Mouse (Mus musculus): ENCODE data around the gene Gbp10. TPM values are rescaled to one million over a fixed set of nuclear protein-coding genes. Genes with fewer than 3 reads are reported as not detected.
"Not testable (repeated sequence)": the region's sequence is repeated elsewhere in the genome, so short reads cannot be mapped to it uniquely, and the experiment has no call there.

Gene Gbp10
- polyA plus RNA-seq, 1 experiment from 2014 or later: 0.44 TPM

- not testable (repeated sequence) for ATAC-seq (ENCODE audit: low FRiP score); DNase-seq (ENCODE audit: low spot score, missing footprints)
- 90% methylated on average over 1 of the region's 1 CpGs for WGBS
These were observed 40.2 kb downstream of the Gbp10 start for GRCm38 (mm10) chr5:105199149-105199548.

DNA sequence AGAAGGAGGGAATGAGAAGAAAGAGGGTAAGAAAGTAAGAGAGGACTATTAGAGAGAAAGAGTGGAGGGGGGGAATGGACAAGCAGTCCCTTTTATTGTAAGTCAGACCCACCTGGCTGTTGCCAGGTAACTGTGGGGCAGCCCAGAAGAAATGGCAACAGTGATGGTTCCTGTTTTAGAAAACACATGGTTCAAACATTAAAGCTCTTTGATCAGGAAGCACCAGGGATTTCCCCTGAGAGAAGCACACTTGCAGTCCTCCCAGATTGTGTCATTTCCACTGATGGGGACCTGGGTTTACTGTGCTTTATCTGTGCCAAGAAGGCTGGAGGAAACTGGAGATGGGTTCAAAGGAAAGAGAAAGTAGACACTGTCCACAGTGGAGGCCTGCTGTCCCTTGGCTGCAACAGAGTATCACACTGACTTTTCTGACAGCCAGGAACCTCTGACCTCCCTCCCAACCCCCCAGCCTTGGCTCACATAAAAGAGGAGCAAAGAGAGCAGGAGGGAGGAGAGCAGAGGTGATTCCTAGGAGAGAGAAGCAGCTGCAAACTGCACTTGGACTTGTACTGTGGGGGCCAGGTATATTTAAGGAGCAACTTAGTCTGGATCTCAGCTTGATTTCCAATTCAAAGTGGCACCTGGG is 41.3 kb downstream of the Gbp10 start:
- not testable (repeated sequence) for DNase-seq (ENCODE audit: low spot score, missing footprints); ATAC-seq (ENCODE audit: low FRiP score); H3K4me2 ChIP-seq; H3K27ac ChIP-seq (ENCODE audit: low read depth, low read length); H3K9ac ChIP-seq (ENCODE audit: low read length); H3K4me3 ChIP-seq (ENCODE audit: low read depth, low read length); H3K36me3 ChIP-seq (ENCODE audit: control insufficient read depth, insufficient read depth, low read length); H3K9me3 ChIP-seq (ENCODE audit: control insufficient read depth, low read length); H3K27me3 ChIP-seq (ENCODE audit: control insufficient read depth, insufficient read depth, low read length); H3K4me1 ChIP-seq (ENCODE audit: control insufficient read depth, insufficient read depth, low read length)

More at GRCm38 (mm10) chr5:105199149-105199548, 40.2 kb downstream of the Gbp10 start:
- not testable (repeated sequence) for H3K27ac ChIP-seq (ENCODE audit: low read depth, low read length); H3K9me3 ChIP-seq (ENCODE audit: control insufficient read depth, low read length); H3K36me3 ChIP-seq (ENCODE audit: control insufficient read depth, insufficient read depth, low read length); H3K4me1 ChIP-seq (ENCODE audit: control insufficient read depth, insufficient read depth, low read length); H3K27me3 ChIP-seq (ENCODE audit: control insufficient read depth, insufficient read depth, low read length); H3K4me2 ChIP-seq; H3K4me3 ChIP-seq (ENCODE audit: low read depth, low read length); H3K9ac ChIP-seq (ENCODE audit: low read length)

GRCm38 (mm10) chr5:105196308-105196707 is 43.0 kb downstream of the Gbp10 start:
- WGBS: 88% methylated on average over 5 of the region's 5 CpGs
- H3K4me1 ChIP-seq (ENCODE audit: control insufficient read depth, insufficient read depth, low read length); H3K36me3 ChIP-seq (ENCODE audit: control insufficient read depth, insufficient read depth, low read length); H3K4me3 ChIP-seq (ENCODE audit: low read depth, low read length); H3K9ac ChIP-seq (ENCODE audit: low read length); H3K27me3 ChIP-seq (ENCODE audit: control insufficient read depth, insufficient read depth, low read length); DNase-seq (ENCODE audit: low spot score, missing footprints); H3K9me3 ChIP-seq (ENCODE audit: control insufficient read depth, low read length); ATAC-seq (ENCODE audit: low FRiP score); H3K27ac ChIP-seq (ENCODE audit: low read depth, low read length); H3K4me2 ChIP-seq: not testable (repeated sequence)

DNA sequence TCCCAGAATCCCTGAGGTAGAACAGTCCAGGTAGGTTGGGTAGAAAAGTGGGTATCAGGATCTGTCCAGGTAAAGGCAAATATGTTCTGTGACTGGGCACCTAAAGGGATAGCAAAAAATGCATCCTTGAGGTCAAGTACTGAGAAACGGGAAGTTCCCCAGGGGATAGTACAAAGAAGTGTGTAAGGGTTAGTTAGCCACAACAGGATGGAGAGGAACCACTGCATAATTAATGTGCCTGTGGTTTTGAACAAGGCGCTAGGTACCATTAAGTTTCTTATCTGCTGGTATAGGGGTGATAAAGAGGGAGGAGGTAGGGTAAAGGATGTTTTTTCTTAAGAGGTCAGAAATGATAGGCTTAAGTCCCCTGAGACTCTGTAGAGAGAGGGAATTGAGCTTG is 46.8 kb downstream of the Gbp10 start:
- H3K4me3 ChIP-seq (ENCODE audit: low read depth, low read length); H3K9ac ChIP-seq (ENCODE audit: low read length); H3K4me1 ChIP-seq (ENCODE audit: control insufficient read depth, insufficient read depth, low read length); DNase-seq (ENCODE audit: low spot score, missing footprints); ATAC-seq (ENCODE audit: low FRiP score); H3K4me2 ChIP-seq; H3K36me3 ChIP-seq (ENCODE audit: control insufficient read depth, insufficient read depth, low read length); H3K9me3 ChIP-seq (ENCODE audit: control insufficient read depth, low read length); H3K27ac ChIP-seq (ENCODE audit: low read depth, low read length); H3K27me3 ChIP-seq (ENCODE audit: control insufficient read depth, insufficient read depth, low read length): not testable (repeated sequence)
- WGBS: 90% methylated on average over 2 of the region's 2 CpGs

DNA sequence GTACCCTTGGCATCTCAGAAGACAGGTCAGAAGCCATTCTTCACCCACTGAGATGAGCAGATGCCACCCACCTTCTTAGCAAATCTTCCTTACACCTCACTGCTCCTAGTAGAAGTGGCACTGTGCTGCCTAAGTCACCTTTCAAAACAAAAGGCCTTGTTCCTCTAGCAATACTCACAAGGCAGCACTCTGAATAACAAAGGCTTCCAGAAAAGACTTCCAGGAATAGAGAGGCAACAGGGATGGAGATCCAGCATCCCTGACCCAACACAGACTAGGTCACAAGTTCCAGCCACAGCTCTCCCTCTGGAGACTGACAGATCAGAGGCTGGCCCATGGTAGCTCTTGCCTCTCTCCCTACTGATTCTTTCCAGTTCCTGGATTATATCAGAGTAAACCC is 57.9 kb downstream of the Gbp10 start:
- Histone ChIP-seq H3K9ac (ENCODE audit: low read length) (no peak overlapping the region), H3K27me3 (ENCODE audit: control insufficient read depth, insufficient read depth, low read length) (no peaks in the 10 kb centered on the region), H3K9me3 (ENCODE audit: control insufficient read depth, low read length) (no peaks in the 10 kb centered on the region), H3K27ac (ENCODE audit: low read depth, low read length) (no peak overlapping the region), H3K36me3 (ENCODE audit: control insufficient read depth, insufficient read depth, low read length) (no peaks in the 10 kb centered on the region), H3K4me2 (no peak overlapping the region), H3K4me1 (ENCODE audit: control insufficient read depth, insufficient read depth, low read length) (no peaks in the 10 kb centered on the region), H3K4me3 (ENCODE audit: low read depth, low read length) (no peak overlapping the region)
- ATAC-seq (ENCODE audit: low FRiP score) (no peak), DNase-seq (ENCODE audit: low spot score, missing footprints) (no peak)

Other genes with a start within 250 kb of the Gbp10 start
- gene Gbp9, start 100.0 kb downstream of the Gbp10 start, polyA plus RNA-seq (2014; fragmentation: Nextera tagmentation; extraction: Ambion mirVana): 1.2 and 1.3 TPM in 2 replicates
- gene Gbp8, start 100.0 kb downstream of the Gbp10 start, polyA plus RNA-seq (2014; fragmentation: Nextera tagmentation; extraction: Ambion mirVana): 0.19 and 0.26 TPM in 2 replicates
- 0.15 and 0.40 TPM in 2 replicates for gene Gbp4, start 99.9 kb downstream of the Gbp10 start, polyA plus RNA-seq (2014; fragmentation: Nextera tagmentation; extraction: Ambion mirVana)
- not detected in 2 replicates for gene Gm43302, start 54.2 kb upstream of the Gbp10 start, polyA plus RNA-seq (2014; fragmentation: Nextera tagmentation; extraction: Ambion mirVana)
- gene Gbp6, start 54.2 kb upstream of the Gbp10 start, polyA plus RNA-seq (2014; fragmentation: Nextera tagmentation; extraction: Ambion mirVana): 0.51 TPM in 1 of 2 replicates, not detected in the other
- 13.3 and 13.8 TPM in 2 replicates for gene Lrrc8b, start 176.2 kb upstream of the Gbp10 start, polyA plus RNA-seq (2014; fragmentation: Nextera tagmentation; extraction: Ambion mirVana)

All from midbrain, embryonic 11.5 days (tissue).